Mouse (Mus musculus): ENCODE data around the gene Triobp.

- TF ChIP-seq GATA1 (IDR thresholded peaks at IDR 0.05; ENCODE audit: low read length) (no peak), TAL1 (IDR thresholded peaks at IDR 0.05; ENCODE audit: low read length) (no peak)
Observed at GRCm38 (mm10) chr15:78978875-78979274, 31.4 kb downstream of the Triobp start.

Measured in erythroblast, embryonic 14.5 days (primary cell).